Mouse (Mus musculus) limb, embryonic 14.5 days (tissue): ENCODE data around the gene Slc16a4. TPM values are rescaled to one million over a fixed set of nuclear protein-coding genes. Genes with fewer than 3 reads are reported as not detected.

Experiments used
- ATAC-seq: fragments of 200-750 bp; cut with Nextera tagmentation; 2 replicates; pipeline ENCODE4 v1.8.0; 2017; ENCODE audit warnings: low read depth, moderate number of reproducible peaks, moderate TSS enrichment; ENCODE audit not compliant: low FRiP score
- DNase-seq: peaks from one replicate; pipeline ENCODE4 v3.0.0-alpha.2; 2015; ENCODE audit warnings: low spot score
- H3K27ac ChIP-seq: fragments of 300-500 bp; sonication (generic); replicated peaks from 2 replicates; pipeline ENCODE4 v1.5.1; 2014; ENCODE audit warnings: low read depth, mild to moderate bottlenecking, low read length, moderate library complexity, mixed read lengths
- H3K27me3 ChIP-seq: fragments of 300-500 bp; sonication (generic); 2 replicates; pipeline ENCODE4 v1.6.1; 2014; ENCODE audit warnings: low read length, mixed read lengths; ENCODE audit not compliant: control insufficient read depth, insufficient read depth
- H3K36me3 ChIP-seq: fragments of 300-500 bp; sonication (generic); 2 replicates; pipeline ENCODE4 v1.6.1; 2014; ENCODE audit warnings: mild to moderate bottlenecking, low read length, moderate library complexity, mixed read lengths; ENCODE audit not compliant: control insufficient read depth, insufficient read depth
- H3K4me1 ChIP-seq: fragments of 300-500 bp; sonication (generic); 2 replicates; pipeline ENCODE4 v1.6.1; 2014; ENCODE audit warnings: antibody characterized with exemption, low read length, mixed read lengths; ENCODE audit not compliant: control insufficient read depth, insufficient read depth
- H3K4me2 ChIP-seq: fragments of 300-500 bp; sonication (generic); replicated peaks from 2 replicates; pipeline ENCODE4 v1.6.1; 2014; ENCODE audit warnings: low read depth, mild to moderate bottlenecking, low read length, moderate library complexity; ENCODE audit not compliant: severe bottlenecking
- H3K4me3 ChIP-seq: fragments of 300-500 bp; sonication (generic); replicated peaks from 2 replicates; pipeline ENCODE4 v1.5.1; 2014; ENCODE audit warnings: low read length
- H3K9ac ChIP-seq: fragments of 300-500 bp; sonication (generic); 2 replicates; pipeline ENCODE4 v1.6.1; 2014; ENCODE audit warnings: mild to moderate bottlenecking, low read depth, low read length, moderate library complexity; ENCODE audit not compliant: severe bottlenecking
- H3K9me3 ChIP-seq: fragments of 300-500 bp; sonication (generic); 2 replicates; pipeline ENCODE4 v1.6.1; 2016; ENCODE audit warnings: low read length; ENCODE audit not compliant: control insufficient read depth
- POLR2A ChIP-seq: fragments of 200-500 bp; IDR thresholded peaks from 2 replicates; pipeline ENCODE4 v1.8.0; 2012; ENCODE audit warnings: inconsistent platforms, mild to moderate bottlenecking, moderate library complexity, borderline replicate concordance; ENCODE audit not compliant: insufficient read depth, insufficient read length; ENCODE audit errors: extremely low read depth
- WGBS: fragments of 180-500 bp; shearing (Covaris S2); extraction: QIAGEN DNeasy Blood & Tissue Kit; methylation state at CpG from one replicate; pipeline ENCODE4 v1.1.7; 2014; 5-methylcytosine and 5-hydroxymethylcytosine counted together
- polyA plus RNA-seq, 2 experiments: library from polyadenylated mRNA; depleted of rRNA in 1 of 2; stranded (reverse) in 1 of 2; unstranded in 1 of 2; fragments of >200 nt; fragmentation: Nextera tagmentation in 1 of 2; extraction: Ambion mirVana in 1 of 2; gene quantifications; 2 replicates each; pipeline versions ENCODE4 v1.2.1 to v1.2.3; 2012 to 2014

Slc16a4 gene
- polyA plus RNA-seq, 2 experiments = 4.1 to 8.0 TPM

DNA sequence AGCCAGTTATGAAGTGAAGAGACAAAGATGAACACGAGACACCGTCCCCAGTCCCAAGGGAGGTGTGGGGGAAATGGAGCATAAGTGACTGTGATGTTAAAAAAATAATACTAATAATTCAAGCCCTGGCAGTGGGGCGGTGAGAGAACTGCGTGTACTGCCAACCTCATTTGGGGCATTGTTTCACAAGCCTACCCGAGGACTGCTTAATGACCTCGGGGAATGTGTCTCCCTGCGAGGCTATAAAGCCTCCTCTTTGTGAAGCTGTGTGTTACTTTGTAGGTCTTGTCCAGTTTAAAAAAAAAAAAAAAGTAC is 29.2 kb upstream of the Slc16a4 start:
- H3K36me3 ChIP-seq = no peaks in the 10 kb centered on the region
- H3K27ac ChIP-seq = no peak overlapping the region
- H3K4me3 ChIP-seq = no peak overlapping the region
- WGBS = 26% methylated on average over 7 of the region's 7 CpGs
- no peaks in the 10 kb centered on the region for H3K9me3 ChIP-seq
- DNase-seq (no peak), ATAC-seq (no peak)
- H3K27me3 ChIP-seq = no peaks in the 10 kb centered on the region
- H3K9ac ChIP-seq = no peak overlapping the region
- no peak for TF ChIP-seq POLR2A
- H3K4me1 ChIP-seq = peaks cover 13% of the 10 kb centered on the region
- no peak overlapping the region for H3K4me2 ChIP-seq

DNA sequence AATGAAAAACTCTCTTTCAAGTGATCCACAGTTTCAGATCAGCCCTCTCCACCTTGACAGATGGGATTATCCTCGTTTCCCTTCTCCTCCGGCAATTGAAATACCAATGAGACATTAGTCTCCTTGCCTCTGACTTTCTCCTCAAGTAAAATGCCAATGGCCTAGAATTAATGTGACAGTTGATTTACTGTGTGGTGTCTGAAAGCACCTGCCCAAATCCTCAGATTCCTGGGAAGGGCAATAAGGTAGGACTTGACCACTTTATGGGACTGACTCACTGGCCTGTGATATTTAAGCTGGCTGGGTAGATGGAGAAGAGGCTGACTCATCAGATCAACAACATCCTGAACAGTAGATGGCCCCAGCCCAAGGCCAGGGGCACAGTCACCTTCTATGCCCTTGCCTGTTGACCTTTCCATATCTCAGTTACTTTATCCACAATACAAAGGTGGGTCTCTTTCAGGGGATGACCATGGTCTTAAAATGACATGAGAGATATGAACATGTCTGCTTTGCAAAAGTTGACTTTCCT is 24.1 kb upstream of the Slc16a4 start:
- ATAC-seq (no peak), DNase-seq (no peak)
- H3K27me3 ChIP-seq = no peaks in the 10 kb centered on the region
- H3K4me3 ChIP-seq = no peak overlapping the region
- H3K4me1 ChIP-seq = peaks cover under 1% of the 10 kb centered on the region; the same call in 1 of the 2 replicates
- 43% methylated on average over 2 of the region's 2 CpGs for WGBS
- H3K27ac ChIP-seq = no peak overlapping the region
- TF ChIP-seq POLR2A = no peak
- H3K36me3 ChIP-seq = no peaks in the 10 kb centered on the region
- no peak overlapping the region for H3K9ac ChIP-seq
- no peaks in the 10 kb centered on the region for H3K9me3 ChIP-seq
- H3K4me2 ChIP-seq = no peak overlapping the region

DNA sequence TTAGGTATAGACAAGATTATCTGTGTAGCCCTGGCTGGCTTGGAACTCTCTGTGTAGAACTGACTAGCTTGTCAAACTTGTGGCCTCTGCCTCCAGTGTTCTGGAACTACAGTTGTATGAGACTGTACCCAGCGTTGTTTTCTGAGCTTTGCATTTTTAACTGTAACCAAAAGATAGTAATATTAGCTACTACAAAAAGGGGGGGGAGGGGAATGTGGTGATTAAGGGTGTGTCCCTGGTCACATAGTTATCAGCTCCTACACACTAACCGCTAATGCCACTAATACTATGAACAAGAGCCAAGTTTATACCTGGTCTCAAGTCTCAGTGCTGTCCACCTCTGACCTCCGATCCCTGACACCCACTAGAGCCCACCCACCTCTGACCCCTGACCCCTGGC is 18.6 kb upstream of the Slc16a4 start:
- no peaks in the 10 kb centered on the region for H3K9me3 ChIP-seq
- no peaks in the 10 kb centered on the region for H3K4me1 ChIP-seq

DNA sequence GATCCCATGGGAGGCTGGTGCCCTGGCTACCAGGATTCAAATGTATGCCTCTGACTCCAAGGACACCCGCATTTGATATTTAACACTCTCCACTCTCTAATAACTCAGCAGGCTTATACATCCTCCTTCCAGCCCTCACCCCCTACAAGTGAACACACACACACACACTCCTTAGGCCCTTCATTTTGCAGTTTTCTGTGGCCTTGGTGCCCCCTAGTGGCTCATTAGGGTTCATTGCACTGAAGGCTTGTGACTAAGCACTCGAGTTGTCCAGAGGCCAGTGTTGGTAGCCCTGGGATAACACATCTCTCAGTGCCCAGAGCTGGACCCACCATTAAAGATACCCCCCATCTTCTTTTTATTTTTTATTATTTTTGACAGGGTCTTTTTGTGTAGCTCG is 17.2 kb upstream of the Slc16a4 start:
- 7% methylated on average over 3 of the region's 3 CpGs for WGBS
- no peak overlapping the region for H3K9ac ChIP-seq
- ATAC-seq (peak; percentile 47; the same call in 1 of the 2 replicates), DNase-seq (peak; percentile 76)
- no peak overlapping the region for H3K4me3 ChIP-seq
- H3K4me1 ChIP-seq = 0 out of 2 replicates have a peak, but pooled peaks cover 3% of the 10 kb centered on the region
- no peak overlapping the region for H3K27ac ChIP-seq
- H3K27me3 ChIP-seq = no peaks in the 10 kb centered on the region
- no peak for TF ChIP-seq POLR2A
- H3K4me2 ChIP-seq = no peak overlapping the region
- no peaks in the 10 kb centered on the region for H3K36me3 ChIP-seq
- no peaks in the 10 kb centered on the region for H3K9me3 ChIP-seq

More for the DNA sequence above, 18.6 kb upstream of the Slc16a4 start:
- ATAC-seq (no peak), DNase-seq (no peak)
- H3K4me3 ChIP-seq = no peak overlapping the region
- H3K36me3 ChIP-seq = no peaks in the 10 kb centered on the region
- H3K27me3 ChIP-seq = no peaks in the 10 kb centered on the region
- no peak overlapping the region for H3K4me2 ChIP-seq
- WGBS = 93% methylated on average over 3 of the region's 3 CpGs
- no peak overlapping the region for H3K9ac ChIP-seq
- TF ChIP-seq POLR2A = no peak
- no peak overlapping the region for H3K27ac ChIP-seq

DNA sequence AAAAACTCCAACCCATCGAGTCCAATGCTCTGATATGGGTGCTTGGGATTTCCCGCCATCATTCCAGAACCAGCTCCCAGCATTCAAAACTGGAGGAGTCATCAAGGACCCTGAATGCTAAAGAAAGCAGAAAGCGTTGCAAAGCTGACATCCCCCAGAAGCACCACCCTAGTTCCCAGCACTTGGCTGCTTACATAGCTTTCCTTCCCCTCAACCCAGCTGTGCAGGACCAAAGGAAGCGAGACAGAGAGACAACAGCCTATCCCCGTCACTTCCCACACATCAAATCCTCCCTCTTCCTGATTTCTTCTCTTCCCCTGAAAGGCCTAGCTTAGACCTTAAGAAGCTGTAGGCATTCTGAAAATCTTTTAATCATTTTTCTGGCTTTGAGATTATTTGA is 15.7 kb upstream of the Slc16a4 start:
- Histone ChIP-seq H3K4me3 (no peak overlapping the region), H3K4me1 (peaks cover 8% of the 10 kb centered on the region), H3K27ac (no peak overlapping the region), H3K36me3 (no peaks in the 10 kb centered on the region), H3K9ac (no peak overlapping the region), H3K4me2 (no peak overlapping the region), H3K9me3 (no peaks in the 10 kb centered on the region), H3K27me3 (no peaks in the 10 kb centered on the region)
- no peak for ATAC-seq
- TF ChIP-seq POLR2A = no peak
- DNase-seq = no peak
- 78% methylated on average over 5 of the region's 5 CpGs for WGBS

DNA sequence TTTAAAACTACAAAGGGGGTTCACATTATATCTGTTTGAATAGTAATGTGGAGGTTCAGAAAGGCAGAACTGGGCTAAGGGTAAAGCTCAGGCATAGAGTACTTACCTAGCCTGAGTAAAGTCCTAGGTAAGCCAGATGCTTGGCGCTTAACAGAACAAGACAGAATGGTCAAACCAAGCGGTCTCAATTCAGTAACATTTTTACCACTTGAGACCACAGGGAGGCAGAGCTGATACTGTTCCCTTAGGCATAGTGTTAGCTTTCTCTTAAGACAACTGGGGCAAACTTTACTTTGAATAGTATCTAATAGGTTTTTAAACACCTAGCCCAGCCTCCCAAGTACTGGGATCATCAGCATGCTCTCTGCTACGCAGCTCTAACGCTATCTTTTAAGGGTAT is 15.0 kb upstream of the Slc16a4 start:
- Histone ChIP-seq H3K4me2 (no peak overlapping the region), H3K4me3 (no peak overlapping the region), H3K27me3 (no peaks in the 10 kb centered on the region), H3K9ac (no peak overlapping the region), H3K4me1 (peaks cover 8% of the 10 kb centered on the region), H3K36me3 (no peaks in the 10 kb centered on the region), H3K27ac (no peak overlapping the region), H3K9me3 (no peaks in the 10 kb centered on the region)
- TF ChIP-seq POLR2A = no peak
- 49% methylated on average over 4 of the region's 4 CpGs for WGBS
- DNase-seq = no peak
- ATAC-seq = no peak
